Mouse (Mus musculus): ENCODE measurements at regions not wholly inside any gene's neighbourhood (a gene's known extent, or its start where the extent isn't known, plus 50 kb on each side); places are given as distances from the start of the nearest gene placed in this dataset.

GRCm38 (mm10) chr10:39270406-39270805 lies 98.2 kb upstream of the Fyn start:
- Histone ChIP-seq H3K27me3 (replicated peaks; ENCODE audit: low read depth, poor library complexity, severe bottlenecking) (no peaks in the 10 kb centered on the region), H3K4me3 (no peak overlapping the region), H3K9me3 (no peaks in the 10 kb centered on the region), H3K36me3 (replicated peaks) (no peaks in the 10 kb centered on the region), H3K27ac (replicated peaks) (no peak overlapping the region), H3K4me1 (peaks cover 23% of the 10 kb centered on the region)
- WGBS: 85% methylated on average over 3 of the region's 3 CpGs
- DNase-seq (ENCODE audit: low spot score): no peak

- no peak for DNase-seq (ENCODE audit: low spot score)
- Histone ChIP-seq H3K27ac (replicated peaks) (peak overlapping the region; percentile 69), H3K4me1 (peaks cover 27% of the 10 kb centered on the region), H3K36me3 (replicated peaks) (no peaks in the 10 kb centered on the region), H3K27me3 (replicated peaks; ENCODE audit: low read depth, poor library complexity, severe bottlenecking) (no peaks in the 10 kb centered on the region), H3K4me3 (no peak overlapping the region), H3K9me3 (no peaks in the 10 kb centered on the region)
- 88% methylated on average over 6 of the region's 6 CpGs for WGBS
Observed at GRCm38 (mm10) chr10:39267236-39267635, 101.4 kb upstream of the Fyn start.

DNA sequence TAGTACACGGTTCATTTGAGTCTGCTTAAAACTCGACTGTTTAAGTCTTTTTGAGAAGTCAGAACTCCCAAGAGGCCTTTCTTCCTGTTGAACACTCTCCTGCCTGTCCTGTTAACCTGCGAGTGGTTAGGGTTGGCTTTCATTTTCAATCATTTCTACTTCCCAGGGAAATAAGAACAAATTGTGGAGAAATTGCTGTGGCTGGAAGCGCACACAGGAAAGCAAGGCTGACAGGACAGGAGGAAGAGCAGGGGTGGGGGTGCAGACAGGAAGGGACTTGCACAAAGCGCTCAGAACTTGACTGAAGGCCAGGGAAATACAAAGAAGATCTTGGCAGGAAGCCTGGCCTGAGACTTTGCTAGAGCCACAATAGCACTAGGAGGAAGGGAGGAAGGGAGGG lies 102.2 kb upstream of the Fyn start:
- Histone ChIP-seq H3K27ac (replicated peaks) (peak overlapping the region; percentile 69), H3K4me3 (no peak overlapping the region), H3K36me3 (replicated peaks) (no peaks in the 10 kb centered on the region), H3K9me3 (no peaks in the 10 kb centered on the region), H3K4me1 (peaks cover 34% of the 10 kb centered on the region), H3K27me3 (replicated peaks; ENCODE audit: low read depth, poor library complexity, severe bottlenecking) (no peaks in the 10 kb centered on the region)
- WGBS: 44% methylated on average over 5 of the region's 5 CpGs
- DNase-seq (ENCODE audit: low spot score): peak; percentile 25

DNA sequence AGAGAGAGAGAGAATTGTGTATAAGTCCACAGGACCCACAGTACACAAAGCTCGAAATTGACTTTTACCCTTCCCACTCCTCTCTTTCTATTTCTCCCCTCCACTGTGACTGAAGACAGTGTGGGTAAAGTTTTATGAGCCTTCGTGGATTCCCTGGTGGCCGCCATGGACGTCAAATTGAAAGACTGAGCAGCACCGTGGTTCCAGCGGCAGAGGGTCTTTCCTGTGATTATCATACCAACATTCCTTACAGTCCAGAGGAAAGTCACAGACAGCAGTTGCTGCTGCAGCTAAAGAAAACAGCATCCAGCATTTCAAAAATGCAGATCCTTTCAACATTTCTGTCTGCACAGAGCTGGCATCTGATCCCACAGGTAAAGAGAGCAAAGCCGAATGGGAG lies 98.9 kb upstream of the Ccn6 start:
- Histone ChIP-seq H3K27me3 (replicated peaks; ENCODE audit: low read depth, poor library complexity, severe bottlenecking) (no peaks in the 10 kb centered on the region), H3K4me3 (no peak overlapping the region), H3K27ac (replicated peaks) (peak overlapping the region; percentile 61; the same call in 1 of the 2 replicates), H3K4me1 (peaks cover 40% of the 10 kb centered on the region), H3K36me3 (replicated peaks) (no peaks in the 10 kb centered on the region), H3K9me3 (no peaks in the 10 kb centered on the region)
- DNase-seq (ENCODE audit: low spot score): peak; percentile 48
- 40% methylated on average over 7 of the region's 7 CpGs for WGBS

GRCm38 (mm10) chr10:39261174-39262145 lies 97.9 kb upstream of the Ccn6 start:
- H3K4me1 ChIP-seq: peaks cover 34% of the 10 kb centered on the region
- DNase-seq (ENCODE audit: low spot score): no peak

DNA sequence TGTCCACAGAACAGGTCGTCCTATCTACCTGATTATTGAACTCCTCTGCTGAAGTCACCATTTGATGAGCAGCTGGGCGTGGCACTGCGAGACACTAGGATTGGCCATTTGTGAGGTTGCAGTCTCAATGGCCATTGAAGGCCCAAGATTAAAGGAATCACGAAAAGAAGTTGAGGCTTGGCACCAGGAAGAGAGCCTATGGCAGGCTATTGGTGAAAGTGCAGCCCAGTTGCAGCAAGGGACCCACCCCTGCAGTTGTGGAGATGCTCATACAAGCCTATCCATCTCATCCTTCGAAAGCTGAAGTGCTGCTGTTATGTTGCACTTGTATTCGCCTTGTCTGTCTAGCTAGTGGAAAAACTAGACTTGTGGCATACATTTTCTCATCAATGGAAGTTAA lies 96.5 kb upstream of the Ccn6 start:
- Histone ChIP-seq H3K27ac (replicated peaks) (0 out of 2 replicates have a peak overlapping the region, but pooled peaks have one; percentile 40), H3K27me3 (replicated peaks; ENCODE audit: low read depth, poor library complexity, severe bottlenecking) (no peaks in the 10 kb centered on the region), H3K36me3 (replicated peaks) (no peaks in the 10 kb centered on the region), H3K4me1 (peaks cover 31% of the 10 kb centered on the region), H3K9me3 (no peaks in the 10 kb centered on the region), H3K4me3 (no peak overlapping the region)
- WGBS: 88% methylated on average over 6 of the region's 6 CpGs
- no peak for DNase-seq (ENCODE audit: low spot score)

More at GRCm38 (mm10) chr10:39261174-39262145, 97.9 kb upstream of the Ccn6 start:
- 78% methylated on average over 8 of the region's 8 CpGs for WGBS
- Histone ChIP-seq H3K27me3 (replicated peaks; ENCODE audit: low read depth, poor library complexity, severe bottlenecking) (no peaks in the 10 kb centered on the region), H3K27ac (replicated peaks) (peak overlapping the region; percentile 61; the same call in 1 of the 2 replicates), H3K4me3 (no peak overlapping the region), H3K36me3 (replicated peaks) (no peaks in the 10 kb centered on the region), H3K9me3 (no peaks in the 10 kb centered on the region)

DNA sequence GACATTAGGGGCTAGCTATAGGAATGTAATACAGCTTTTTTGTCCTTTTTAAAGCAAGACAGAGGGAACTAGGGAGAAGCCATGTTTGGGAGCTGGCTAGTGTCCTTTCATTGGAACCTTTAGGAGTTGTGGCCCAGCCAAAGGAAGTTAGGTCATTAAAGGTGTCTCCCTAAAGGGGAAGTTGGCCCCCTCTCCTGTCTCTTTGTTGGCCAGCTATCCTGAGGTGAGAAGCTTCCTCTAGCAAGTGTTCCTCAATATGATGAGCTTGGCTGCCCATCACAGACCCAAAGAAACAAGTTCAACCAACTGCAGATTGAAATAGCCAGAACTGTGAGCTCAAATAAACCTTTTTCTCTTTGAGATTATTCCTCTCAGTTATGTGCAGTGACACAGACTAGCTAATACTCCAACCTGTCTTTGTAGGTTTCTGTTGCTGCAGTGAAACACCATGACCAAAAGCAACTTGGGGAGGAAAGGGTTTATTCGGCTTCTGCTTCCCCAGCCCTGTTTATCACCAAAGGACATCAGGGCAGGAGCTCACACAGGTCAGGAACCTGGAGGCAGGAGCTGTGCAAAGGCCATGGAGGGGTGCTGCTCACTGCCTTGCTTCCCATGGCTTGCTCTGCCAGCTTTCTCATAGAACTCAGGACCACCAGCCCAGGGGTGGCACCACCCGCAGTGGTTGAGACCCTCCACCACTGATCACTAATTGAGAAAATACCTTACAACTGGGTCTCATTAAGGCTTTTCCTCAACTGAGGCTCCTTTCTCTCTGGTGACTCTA lies 94.0 kb upstream of the Ccn6 start:
- 74% methylated on average over 2 of the region's 2 CpGs for WGBS
- Histone ChIP-seq H3K4me1 (peaks cover 21% of the 10 kb centered on the region), H3K4me3 (no peak overlapping the region), H3K27ac (replicated peaks) (no peak overlapping the region), H3K27me3 (replicated peaks; ENCODE audit: low read depth, poor library complexity, severe bottlenecking) (no peaks in the 10 kb centered on the region), H3K9me3 (no peaks in the 10 kb centered on the region), H3K36me3 (replicated peaks) (no peaks in the 10 kb centered on the region)
- DNase-seq (ENCODE audit: low spot score): no peak

GRCm38 (mm10) chr10:39254561-39254960 lies 91.0 kb upstream of the Ccn6 start:
- peaks cover 4% of the 10 kb centered on the region; the same call in 1 of the 2 replicates for H3K4me1 ChIP-seq
- no peaks in the 10 kb centered on the region for H3K36me3 ChIP-seq (replicated peaks)
- no peaks in the 10 kb centered on the region for H3K27me3 ChIP-seq (replicated peaks; ENCODE audit: low read depth, poor library complexity, severe bottlenecking)
- H3K27ac ChIP-seq (replicated peaks): no peak overlapping the region
- no peak overlapping the region for H3K4me3 ChIP-seq
- DNase-seq (ENCODE audit: low spot score): no peak
- no peaks in the 10 kb centered on the region for H3K9me3 ChIP-seq
- 69% methylated on average over 2 of the region's 2 CpGs for WGBS

DNA sequence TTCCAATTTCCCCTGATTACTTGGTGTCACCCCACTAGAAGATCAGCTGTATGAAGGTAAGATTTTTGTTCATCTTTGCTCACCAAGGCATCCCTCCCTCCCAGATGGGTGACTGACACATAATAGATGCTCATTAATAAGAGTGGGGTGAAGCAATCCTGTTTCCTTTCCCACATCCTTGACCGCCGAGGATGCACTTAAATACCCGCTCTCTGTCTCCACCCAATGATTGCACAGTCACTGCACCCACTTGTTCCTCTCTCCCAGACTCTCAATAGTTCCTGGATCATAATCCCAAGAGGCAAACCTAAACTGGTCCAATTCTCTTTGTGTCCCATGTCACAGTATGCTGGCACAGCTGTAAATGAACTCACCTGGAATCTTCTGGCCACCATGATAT lies 86.4 kb upstream of the Ccn6 start:
- Histone ChIP-seq H3K27me3 (replicated peaks; ENCODE audit: low read depth, poor library complexity, severe bottlenecking) (no peaks in the 10 kb centered on the region), H3K9me3 (no peaks in the 10 kb centered on the region), H3K4me3 (no peak overlapping the region), H3K27ac (replicated peaks) (no peak overlapping the region), H3K4me1 (peaks cover 9% of the 10 kb centered on the region), H3K36me3 (replicated peaks) (no peaks in the 10 kb centered on the region)
- WGBS: 92% methylated on average over 3 of the region's 3 CpGs
- DNase-seq (ENCODE audit: low spot score): no peak

GRCm38 (mm10) chr10:39248486-39248885 lies 84.9 kb upstream of the Ccn6 start:
- DNase-seq (ENCODE audit: low spot score): no peak
- WGBS: 81% methylated on average over 4 of the region's 4 CpGs
- H3K4me3 ChIP-seq: no peak overlapping the region

GRCm38 (mm10) chr10:39246984-39247383 lies 83.4 kb upstream of the Ccn6 start:
- Histone ChIP-seq H3K9me3 (no peaks in the 10 kb centered on the region), H3K27me3 (replicated peaks; ENCODE audit: low read depth, poor library complexity, severe bottlenecking) (no peaks in the 10 kb centered on the region), H3K4me1 (peaks cover 21% of the 10 kb centered on the region), H3K36me3 (replicated peaks) (no peaks in the 10 kb centered on the region), H3K27ac (replicated peaks) (no peak overlapping the region), H3K4me3 (no peak overlapping the region)
- DNase-seq (ENCODE audit: low spot score): peak; percentile 5
- 58% methylated on average over 3 of the region's 3 CpGs for WGBS

More at GRCm38 (mm10) chr10:39248486-39248885, 84.9 kb upstream of the Ccn6 start:
- Histone ChIP-seq H3K9me3 (no peaks in the 10 kb centered on the region), H3K27ac (replicated peaks) (no peak overlapping the region), H3K36me3 (replicated peaks) (no peaks in the 10 kb centered on the region), H3K27me3 (replicated peaks; ENCODE audit: low read depth, poor library complexity, severe bottlenecking) (no peaks in the 10 kb centered on the region), H3K4me1 (peaks cover 21% of the 10 kb centered on the region)

DNA sequence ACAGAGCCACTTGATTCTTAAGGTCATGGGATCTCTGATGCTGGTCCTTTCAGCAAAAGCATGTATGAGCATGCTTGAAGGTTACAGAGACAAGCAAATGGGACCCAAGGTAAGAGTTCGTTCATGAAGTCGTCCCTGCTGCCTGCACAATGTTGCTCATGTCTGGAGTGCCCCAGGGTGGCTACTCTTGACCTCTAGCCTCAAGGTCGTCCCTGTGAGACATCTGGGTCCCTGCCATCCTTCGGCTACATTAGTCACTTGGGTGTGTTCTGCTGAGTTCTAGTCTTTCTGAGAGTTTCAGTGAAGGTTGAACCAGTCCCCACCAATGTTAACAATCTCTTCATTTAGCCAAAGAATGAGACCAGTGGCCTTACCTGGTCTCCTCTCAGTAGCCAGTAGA lies 81.5 kb upstream of the Ccn6 start:
- H3K36me3 ChIP-seq (replicated peaks): no peaks in the 10 kb centered on the region
- DNase-seq (ENCODE audit: low spot score): no peak
- no peaks in the 10 kb centered on the region for H3K9me3 ChIP-seq
- no peak overlapping the region for H3K27ac ChIP-seq (replicated peaks)
- H3K4me1 ChIP-seq: peaks cover 23% of the 10 kb centered on the region
- H3K4me3 ChIP-seq: no peak overlapping the region
- 69% methylated on average over 4 of the region's 4 CpGs for WGBS
- H3K27me3 ChIP-seq (replicated peaks; ENCODE audit: low read depth, poor library complexity, severe bottlenecking): no peaks in the 10 kb centered on the region

Data from embryonic facial prominence, embryonic 10.5 days (tissue).